Mouse (Mus musculus) MEL (cell line): Measurements from ENCODE around the gene Fasn. TPM values are rescaled to one million over a fixed set of nuclear protein-coding genes. Genes with fewer than 3 reads are reported as not detected.

Source experiments
- DNase-seq: peaks from one replicate; pipeline ENCODE4 v3.0.0; 2011; ENCODE audit warnings: low read depth, low spot score
- H3K27ac ChIP-seq: 2 replicates; pipeline ENCODE4 v1.5.1; 2012; ENCODE audit warnings: low read depth, mild to moderate bottlenecking, control low read depth, low read length, moderate library complexity; ENCODE audit not compliant: control insufficient read depth
- H3K27me3 ChIP-seq, 2 experiments: fragments of 150-350 bp in 1 of 2; sonication (generic) in 1 of 2; 2 replicates each; pipeline ENCODE4 v1.6.1; 2012; ENCODE audit warnings: low read length in 2 of 2, mild to moderate bottlenecking in 2 of 2, improper control_type of control experiment in 1 of 2, moderate library complexity in 1 of 2; ENCODE audit not compliant: insufficient read depth in 2 of 2, control insufficient read depth in 1 of 2
- H3K36me3 ChIP-seq, 2 experiments: 2 replicates each; pipeline ENCODE4 v1.6.1; 2012 to 2014; ENCODE audit warnings: low read length in 2 of 2, improper control_type of control experiment in 1 of 2, inconsistent platforms in 1 of 2, mild to moderate bottlenecking in 1 of 2; ENCODE audit not compliant: insufficient read depth in 2 of 2, control insufficient read depth in 1 of 2
- H3K4me1 ChIP-seq, 2 experiments: fragments of 150-350 bp in 1 of 2; sonication (generic) in 1 of 2; 2 replicates each; pipeline ENCODE4 v1.6.1; 2012; ENCODE audit warnings: low read length in 2 of 2, improper control_type of control experiment in 1 of 2, mild to moderate bottlenecking in 1 of 2; ENCODE audit not compliant: insufficient read depth in 2 of 2, control insufficient read depth in 1 of 2
- H3K4me3 ChIP-seq, 2 experiments: fragments of 150-350 bp in 1 of 2; sonication (generic) in 1 of 2; 2 replicates each; pipeline ENCODE4 v1.5.1; 2012; ENCODE audit warnings: low read depth in 2 of 2, low read length in 2 of 2, mild to moderate bottlenecking in 2 of 2, moderate library complexity in 2 of 2, control low read depth in 1 of 2, improper control_type of control experiment in 1 of 2; ENCODE audit not compliant: control insufficient read depth in 1 of 2, insufficient read depth in 1 of 2
- H3K79me2 ChIP-seq: 2 replicates; pipeline ENCODE4 v1.6.1; 2012; ENCODE audit warnings: mild to moderate bottlenecking, low read length, moderate library complexity; ENCODE audit not compliant: control insufficient read depth, poor library complexity, insufficient read depth
- H3K9ac ChIP-seq: 2 replicates; pipeline ENCODE4 v1.6.1; 2012; ENCODE audit warnings: low read depth, mild to moderate bottlenecking, control low read depth, low read length, moderate library complexity; ENCODE audit not compliant: control insufficient read depth, poor library complexity, severe bottlenecking
- H3K9me3 ChIP-seq: fragments of 150-350 bp; sonication (generic); replicated peaks from 2 replicates; pipeline ENCODE4 v1.6.1; 2012; ENCODE audit warnings: mild to moderate bottlenecking, low read length, improper control_type of control experiment, moderate library complexity; ENCODE audit not compliant: insufficient read depth
- CHD2 ChIP-seq: IDR thresholded peaks from 2 replicates; pipeline ENCODE4 v1.6.1; 2011; ENCODE audit warnings: low read length, improper control_type of control experiment
- CTCF ChIP-seq, 3 experiments: IDR thresholded peaks in 2 of 3; conservative IDR thresholded peaks in 1 of 3; 2 replicates each; pipeline ENCODE4 v1.5.1; 2011 to 2012; ENCODE audit warnings: low read length in 3 of 3, low read depth in 2 of 3, mild to moderate bottlenecking in 2 of 3, improper control_type of control experiment in 1 of 3, inconsistent platforms in 1 of 3, mixed read lengths in 1 of 3, moderate library complexity in 1 of 3; ENCODE audit not compliant: control insufficient read depth in 1 of 3, insufficient read depth in 1 of 3, poor library complexity in 1 of 3, severe bottlenecking in 1 of 3
- ETS1 ChIP-seq: IDR thresholded peaks from 2 replicates; pipeline ENCODE4 v1.6.1; 2012; ENCODE audit warnings: low read depth, mild to moderate bottlenecking, inconsistent platforms, low read length, improper control_type of control experiment, moderate library complexity
- GABPA ChIP-seq: IDR thresholded peaks from 2 replicates; pipeline ENCODE4 v1.6.1; 2012; ENCODE audit warnings: low read depth, mild to moderate bottlenecking, inconsistent platforms, low read length, improper control_type of control experiment, moderate library complexity
- HCFC1 ChIP-seq: IDR thresholded peaks from 2 replicates; pipeline ENCODE4 v1.6.1; 2012; ENCODE audit warnings: low read depth, mild to moderate bottlenecking, inconsistent platforms, low read length, improper control_type of control experiment, moderate library complexity
- JUND ChIP-seq: IDR thresholded peaks from 2 replicates; pipeline ENCODE4 v1.6.1; 2011; ENCODE audit warnings: low read depth, mild to moderate bottlenecking, improper control_type of control experiment, low read length
- KAT2A ChIP-seq: conservative IDR thresholded peaks from 2 replicates; pipeline ENCODE4 v1.6.1; 2012; ENCODE audit warnings: low read depth, low read length, improper control_type of control experiment, inconsistent platforms
- MAFK ChIP-seq: IDR thresholded peaks from 2 replicates; pipeline ENCODE4 v1.6.1; 2011; ENCODE audit warnings: low read depth, mild to moderate bottlenecking, low read length, improper control_type of control experiment, borderline replicate concordance
- MAX ChIP-seq: IDR thresholded peaks from 2 replicates; pipeline ENCODE4 v1.6.1; 2011; ENCODE audit warnings: low read length, improper control_type of control experiment
- MAZ ChIP-seq: IDR thresholded peaks from 2 replicates; pipeline ENCODE4 v1.6.1; 2012; ENCODE audit warnings: low read depth, mild to moderate bottlenecking, inconsistent platforms, low read length, improper control_type of control experiment
- MYC ChIP-seq: IDR thresholded peaks from 2 replicates; pipeline ENCODE4 v1.6.1; 2011; ENCODE audit warnings: low read depth, mild to moderate bottlenecking, low read length, improper control_type of control experiment, moderate library complexity
- POLR2AphosphoS2 ChIP-seq: IDR thresholded peaks from 2 replicates; pipeline ENCODE4 v1.6.1; 2011; ENCODE audit warnings: low read length, improper control_type of control experiment
- RCOR1 ChIP-seq: IDR thresholded peaks from 2 replicates; pipeline ENCODE4 v1.6.1; 2012; ENCODE audit warnings: low read depth, mild to moderate bottlenecking, inconsistent platforms, low read length, improper control_type of control experiment
- SIN3A ChIP-seq: IDR thresholded peaks from 2 replicates; pipeline ENCODE4 v1.6.1; 2012; ENCODE audit warnings: low read length, improper control_type of control experiment, inconsistent platforms
- SMC3 ChIP-seq: IDR thresholded peaks from 2 replicates; pipeline ENCODE4 v1.6.1; 2011; ENCODE audit warnings: low read depth, low read length, improper control_type of control experiment
- TAL1 ChIP-seq: IDR thresholded peaks from 2 replicates; pipeline ENCODE4 v1.6.1; 2012; ENCODE audit warnings: mild to moderate bottlenecking, inconsistent platforms, low read length, moderate library complexity, mixed read lengths
- TCF12 ChIP-seq: IDR thresholded peaks from 2 replicates; pipeline ENCODE4 v1.6.1; 2014; ENCODE audit warnings: low read depth, mild to moderate bottlenecking, inconsistent platforms, low read length, improper control_type of control experiment, moderate library complexity
- UBTF ChIP-seq: IDR thresholded peaks from 2 replicates; pipeline ENCODE4 v1.6.1; 2012; ENCODE audit warnings: low read depth, mild to moderate bottlenecking, inconsistent platforms, low read length, improper control_type of control experiment, moderate library complexity, borderline replicate concordance; ENCODE audit not compliant: insufficient read depth
- USF1 ChIP-seq: IDR thresholded peaks from 2 replicates; pipeline ENCODE4 v1.6.1; 2014; ENCODE audit warnings: low read depth, mild to moderate bottlenecking, inconsistent platforms, low read length, improper control_type of control experiment, moderate library complexity
- ZC3H11A ChIP-seq: IDR thresholded peaks from 2 replicates; pipeline ENCODE4 v1.6.1; 2012; ENCODE audit warnings: low read depth, mild to moderate bottlenecking, inconsistent platforms, low read length, improper control_type of control experiment
- ZKSCAN1 ChIP-seq: IDR thresholded peaks from 2 replicates; pipeline ENCODE4 v1.6.1; 2012; ENCODE audit warnings: low read depth, mild to moderate bottlenecking, inconsistent platforms, low read length, improper control_type of control experiment, moderate library complexity
- ZNF384 ChIP-seq: IDR thresholded peaks from 2 replicates; pipeline ENCODE4 v1.6.1; 2012; ENCODE audit warnings: low read depth, mild to moderate bottlenecking, inconsistent platforms, low read length, improper control_type of control experiment
- polyA plus RNA-seq, 2 experiments: library from polyadenylated mRNA; stranded (reverse) in 1 of 2; unstranded in 1 of 2; fragments of >175 nt in 1 of 2; fragments of >200 nt in 1 of 2; gene quantifications; 2 replicates each; pipeline versions ENCODE4 v1.2.1 to v1.2.4; 2012; ENCODE audit warnings: low replicate concordance in 2 of 2, low read depth in 1 of 2; ENCODE audit not compliant: insufficient read length in 2 of 2, insufficient read depth in 1 of 2, missing spikeins in 1 of 2
- total RNA-seq: library from RNA; depleted of rRNA; stranded (reverse); fragments of 300-350 nt; gene quantifications from 2 replicates; pipeline ENCODE4 v1.2.3, GENCODE M21; 2012

Gene Fasn
- total and polyA plus RNA-seq, 3 experiments: 256 to 342 (median 313) TPM

DNA sequence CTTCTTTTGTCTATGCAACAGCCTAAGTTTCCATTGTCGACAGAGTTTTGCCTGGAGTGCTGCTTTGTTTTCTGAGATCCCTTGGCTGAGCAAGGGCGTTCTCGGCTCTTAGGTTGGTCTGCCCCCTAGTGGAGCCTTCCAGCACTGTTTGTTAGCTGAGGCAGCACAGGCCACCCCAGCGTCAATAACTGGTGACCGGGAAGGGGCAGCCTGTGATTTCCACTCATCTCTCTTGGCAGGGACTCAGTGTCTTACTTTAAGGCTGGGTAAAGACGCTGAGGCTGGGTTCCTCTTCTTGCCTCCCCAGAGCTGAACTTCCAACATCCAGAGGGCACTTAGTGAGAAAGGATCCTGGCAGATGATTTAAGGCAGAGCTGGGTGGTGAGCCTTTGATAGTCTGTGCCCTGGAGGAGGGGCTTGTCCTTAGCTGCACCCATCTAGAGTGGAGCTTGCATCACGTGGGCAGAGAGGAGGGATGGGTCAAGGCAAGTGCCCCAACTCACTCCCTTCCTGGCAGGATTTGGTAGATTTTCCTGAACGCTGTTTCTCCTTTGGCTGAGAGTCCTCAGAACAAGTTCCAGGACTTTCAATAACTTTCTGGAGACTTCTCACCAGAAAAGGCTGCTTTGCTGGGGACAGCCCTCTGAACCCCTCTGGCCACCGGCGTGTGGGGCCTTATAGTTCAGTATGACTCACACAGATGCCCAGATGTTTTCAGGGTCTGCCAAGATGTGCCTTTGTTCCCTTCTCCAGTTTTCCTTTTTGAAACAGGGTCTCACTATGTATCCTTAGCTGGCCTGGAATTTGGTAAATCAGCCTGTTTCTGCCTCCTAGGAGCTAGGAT is 24.1 kb downstream of the Fasn start (continued):
- TF ChIP-seq ZNF384: peak; percentile 64
- peak; percentile 75 for TF ChIP-seq ZC3H11A
- TF ChIP-seq POLR2AphosphoS2: 0 out of 2 replicates have a peak, but pooled peaks have one; percentile 51
- no peak for TF ChIP-seq UBTF
- peak; percentile 89 for TF ChIP-seq SMC3

DNA sequence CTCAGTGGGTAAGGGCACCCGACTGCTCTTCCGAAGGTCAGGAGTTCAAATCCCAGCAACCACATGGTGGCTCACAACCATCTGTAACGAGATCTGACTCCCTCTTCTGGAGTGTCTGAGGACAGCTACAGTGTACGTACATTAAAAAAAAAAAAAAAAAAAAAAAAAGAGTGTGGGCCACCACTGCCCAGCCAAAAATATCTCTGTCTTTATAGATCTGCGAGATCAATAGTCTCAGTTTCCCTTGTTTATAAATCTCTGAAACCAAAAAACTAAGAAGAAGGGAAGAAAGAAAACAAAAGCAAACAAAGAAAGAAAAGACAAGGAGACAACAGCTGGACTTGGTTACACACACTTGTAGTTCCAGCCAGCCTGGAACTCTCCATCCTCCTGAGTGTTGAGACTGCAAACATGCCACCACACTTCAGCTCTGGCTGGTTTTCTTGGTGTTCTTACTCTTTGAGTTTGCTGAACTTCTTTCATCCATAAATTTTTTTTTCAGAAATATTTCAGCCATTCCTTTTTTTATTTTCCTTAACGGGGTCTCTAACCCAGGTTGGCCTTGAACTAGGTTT is 24.9 kb downstream of the Fasn start:
- H3K27me3 ChIP-seq: no peaks in the 10 kb centered on the region
- peaks cover 8 to 19% of the 10 kb centered on the region in 2 experiments for H3K4me1 ChIP-seq
- DNase-seq: peak; percentile 60
- no peaks in the 10 kb centered on the region for H3K9me3 ChIP-seq
- peaks cover 18% of the 10 kb centered on the region for H3K79me2 ChIP-seq
- peaks cover 0 to 17% of the 10 kb centered on the region in 2 experiments; a peak in 3 of 4 replicates for H3K36me3 ChIP-seq
- peak overlapping the region; percentile 34 to 41 for H3K4me3 ChIP-seq
- peak overlapping the region; percentile 47 for H3K9ac ChIP-seq
- H3K27ac ChIP-seq: no peak overlapping the region
- TF ChIP-seq MAZ (no peak), CTCF (IDR thresholded peaks at IDR 0.05 in 2 of 3, conservative IDR thresholded peaks at IDR 0.05 in 1 of 3; ENCODE audit: control insufficient read depth in 1 of 3, insufficient read depth in 1 of 3, low read depth in 2 of 3, low read length in 3 of 3, poor library complexity in 1 of 3, severe bottlenecking in 1 of 3) (0 out of 6 replicates have a peak, but pooled peaks of 1 of the 3 experiments have one; percentile 8), ZNF384 (peak; percentile 94), TCF12 (no peak)

DNA sequence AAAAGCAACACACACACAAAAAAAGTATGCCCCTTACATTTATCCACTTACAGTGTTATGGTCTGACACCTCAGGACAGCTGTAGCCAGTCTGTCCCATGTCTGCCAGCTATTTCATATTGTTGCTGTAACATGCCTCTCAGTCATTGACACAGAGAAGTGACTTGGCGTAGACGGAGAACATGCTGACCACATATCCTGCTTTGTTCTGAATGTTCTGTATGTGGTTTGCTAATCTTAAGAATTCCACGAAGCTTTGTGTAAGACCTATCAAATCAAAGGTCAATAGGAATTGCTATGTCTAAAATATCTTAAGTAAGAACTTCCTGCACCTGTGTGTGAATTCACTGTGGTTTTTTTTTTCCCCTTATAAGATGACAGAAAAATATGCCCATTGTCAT is 26.1 kb downstream of the Fasn start:
- TF ChIP-seq GABPA (no peak), ZKSCAN1 (no peak)
- no peak overlapping the region for H3K9ac ChIP-seq
- peaks cover 8 to 19% of the 10 kb centered on the region in 2 experiments for H3K4me1 ChIP-seq
- no peak overlapping the region for H3K27ac ChIP-seq
- DNase-seq: no peak
- H3K9me3 ChIP-seq: no peaks in the 10 kb centered on the region
- H3K27me3 ChIP-seq: no peaks in the 10 kb centered on the region
- H3K79me2 ChIP-seq: peaks cover 20% of the 10 kb centered on the region
- H3K4me3 ChIP-seq: no peak overlapping the region
- peaks cover 0 to 17% of the 10 kb centered on the region in 2 experiments; a peak in 3 of 4 replicates for H3K36me3 ChIP-seq

DNA sequence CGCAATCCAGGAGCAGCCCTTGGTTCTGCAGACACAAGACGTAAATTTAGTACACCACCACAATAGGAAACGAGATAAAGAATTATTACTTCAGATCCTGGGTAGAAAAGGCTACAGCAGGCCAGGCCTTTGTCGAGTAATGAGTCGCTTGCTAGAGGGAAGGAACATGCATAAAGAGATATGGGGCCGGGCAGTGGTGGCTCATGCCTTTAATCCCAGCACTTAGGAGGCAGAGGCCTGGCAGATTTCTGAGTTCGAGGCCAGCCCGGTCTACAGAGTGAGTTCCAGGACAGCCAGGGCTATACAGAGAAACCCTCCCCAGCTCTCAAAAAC is 27.8 kb downstream of the Fasn start:
- H3K79me2 ChIP-seq: peaks cover 20% of the 10 kb centered on the region
- H3K4me1 ChIP-seq: peaks cover 8 to 19% of the 10 kb centered on the region in 2 experiments
- peaks cover 0 to 17% of the 10 kb centered on the region in 2 experiments; a peak in 3 of 4 replicates for H3K36me3 ChIP-seq
- no peak for DNase-seq
- H3K9ac ChIP-seq: peak overlapping the region; percentile 83
- no peaks in the 10 kb centered on the region for H3K27me3 ChIP-seq
- no peaks in the 10 kb centered on the region for H3K9me3 ChIP-seq
- peak overlapping the region; percentile 96 for H3K27ac ChIP-seq
- H3K4me3 ChIP-seq: peak overlapping the region; percentile 38 to 87
- TF ChIP-seq SIN3A: no peak; the same call in none of the 2 replicates
- TF ChIP-seq CHD2: no peak
- TF ChIP-seq MYC: 0 out of 2 replicates have a peak, but pooled peaks have one; percentile 5
- no peak for TF ChIP-seq KAT2A
- no peak for TF ChIP-seq MAFK
- no peak for TF ChIP-seq JUND
- 0 out of 2 replicates have a peak, but pooled peaks have one; percentile 35 for TF ChIP-seq ETS1
- TF ChIP-seq HCFC1: no peak
- TF ChIP-seq TAL1: no peak
- TF ChIP-seq RCOR1: no peak
- TF ChIP-seq MAZ: no peak
- no peak for TF ChIP-seq USF1
- TF ChIP-seq GABPA: no peak
- no peak for TF ChIP-seq UBTF
- TF ChIP-seq MAX: no peak
